Mouse (Mus musculus) urinary bladder, postnatal 4 days (tissue): Measurements from ENCODE around the gene Lhx6.

Experiments used
- DNase-seq, 2 experiments: peaks; one replicate each; pipeline ENCODE4 v3.0.0; 2021 to 2022; ENCODE audit warnings: low spot score in 2 of 2

Lhx6 gene

GRCm38 (mm10) chr2:36035413-36036081 lies 69.7 kb downstream of the Lhx6 start:
- no peak for DNase-seq

GRCm38 (mm10) chr2:36034898-36035297 lies 70.3 kb downstream of the Lhx6 start:
- DNase-seq = no peak

- no peak for DNase-seq
These were observed 71.2 kb downstream of the Lhx6 start for GRCm38 (mm10) chr2:36033966-36034365.

- DNase-seq = no peak
These were observed 72.3 kb downstream of the Lhx6 start for GRCm38 (mm10) chr2:36032884-36033283.
